Mouse (Mus musculus) natural killer cell, adult 2 months (primary cell): ENCODE results near the gene Sidt1.
"Not testable (repeated sequence)": the region's sequence is repeated elsewhere in the genome, so short reads cannot be mapped to it uniquely, and the experiment has no call there.

Experiments used
- DNase-seq, 2 experiments: peaks; one replicate each; pipeline ENCODE4 v3.0.0; 2022; ENCODE audit warnings: low spot score in 2 of 2

Sidt1 gene

GRCm38 (mm10) chr16:44302126-44302892 is 30.7 kb downstream of the Sidt1 start:
- no peak for DNase-seq

GRCm38 (mm10) chr16:44299438-44300093 is 33.4 kb downstream of the Sidt1 start:
- peak; percentile 5 to 6 for DNase-seq

GRCm38 (mm10) chr16:44293960-44294359 is 39.0 kb downstream of the Sidt1 start:
- no peak for DNase-seq

- DNase-seq: not testable (repeated sequence)
Observed at GRCm38 (mm10) chr16:44292681-44293080, 40.3 kb downstream of the Sidt1 start.

- DNase-seq: no peak
Observed at GRCm38 (mm10) chr16:44289004-44289648, 43.9 kb downstream of the Sidt1 start.

GRCm38 (mm10) chr16:44287356-44287950 is 45.5 kb downstream of the Sidt1 start:
- no peak for DNase-seq

- no peak for DNase-seq
Observed at GRCm38 (mm10) chr16:44282614-44283325, 50.2 kb downstream of the Sidt1 start.

GRCm38 (mm10) chr16:44282036-44282435 is 51.0 kb downstream of the Sidt1 start:
- no peak for DNase-seq

- no peak for DNase-seq
Observed at GRCm38 (mm10) chr16:44280806-44281205, 52.2 kb downstream of the Sidt1 start.

- no peak for DNase-seq
Observed at GRCm38 (mm10) chr16:44277212-44277611, 55.8 kb downstream of the Sidt1 start.

GRCm38 (mm10) chr16:44271371-44272038 is 61.5 kb downstream of the Sidt1 start:
- DNase-seq: no peak

GRCm38 (mm10) chr16:44270606-44271005 is 62.4 kb downstream of the Sidt1 start:
- no peak for DNase-seq

GRCm38 (mm10) chr16:44269578-44269977 is 63.4 kb downstream of the Sidt1 start:
- DNase-seq: no peak

GRCm38 (mm10) chr16:44268541-44269215 is 64.3 kb downstream of the Sidt1 start:
- DNase-seq: no peak

GRCm38 (mm10) chr16:44265562-44265961 is 67.4 kb downstream of the Sidt1 start:
- DNase-seq: no peak

GRCm38 (mm10) chr16:44264916-44265315 is 68.1 kb downstream of the Sidt1 start:
- DNase-seq: no peak

GRCm38 (mm10) chr16:44257476-44257875 is 75.5 kb downstream of the Sidt1 start:
- no peak for DNase-seq

- no peak for DNase-seq
Observed at GRCm38 (mm10) chr16:44254698-44255097, 78.3 kb downstream of the Sidt1 start.

GRCm38 (mm10) chr16:44253797-44254634 is 79.0 kb downstream of the Sidt1 start:
- no peak for DNase-seq

GRCm38 (mm10) chr16:44252735-44253134 is 80.3 kb downstream of the Sidt1 start:
- DNase-seq: no peak
